Mouse (Mus musculus) megakaryocyte-erythroid progenitor cell, adult 5-6 weeks (primary cell): ENCODE results near the gene Misp. TPM values are rescaled to one million over a fixed set of nuclear protein-coding genes. Genes with fewer than 3 reads are reported as not detected.
A peak's percentile ranks its signal among the peaks of the same experiment; 100 is the strongest.

Experiments
- ATAC-seq: replicated peaks from 2 replicates; pipeline ENCODE4 v1.8.0; 2016; ENCODE audit warnings: mild to moderate bottlenecking, inconsistent platforms; ENCODE audit not compliant: severe bottlenecking, poor library complexity, low FRiP score, low TSS enrichment
- total RNA-seq, 2 experiments: library from RNA; stranded (forward) in 1 of 2; stranded (reverse) in 1 of 2; fragments of 200-1000, 215-1000 nt in 1 of 2; fragments of >200 nt in 1 of 2; fragmentation: Nextera tagmentation in 1 of 2; gene quantifications; 2 replicates each; pipeline ENCODE4 v1.2.3; 2014 to 2017

The Misp gene
- total RNA-seq, 2 experiments from 2014 or later = not detected

DNA sequence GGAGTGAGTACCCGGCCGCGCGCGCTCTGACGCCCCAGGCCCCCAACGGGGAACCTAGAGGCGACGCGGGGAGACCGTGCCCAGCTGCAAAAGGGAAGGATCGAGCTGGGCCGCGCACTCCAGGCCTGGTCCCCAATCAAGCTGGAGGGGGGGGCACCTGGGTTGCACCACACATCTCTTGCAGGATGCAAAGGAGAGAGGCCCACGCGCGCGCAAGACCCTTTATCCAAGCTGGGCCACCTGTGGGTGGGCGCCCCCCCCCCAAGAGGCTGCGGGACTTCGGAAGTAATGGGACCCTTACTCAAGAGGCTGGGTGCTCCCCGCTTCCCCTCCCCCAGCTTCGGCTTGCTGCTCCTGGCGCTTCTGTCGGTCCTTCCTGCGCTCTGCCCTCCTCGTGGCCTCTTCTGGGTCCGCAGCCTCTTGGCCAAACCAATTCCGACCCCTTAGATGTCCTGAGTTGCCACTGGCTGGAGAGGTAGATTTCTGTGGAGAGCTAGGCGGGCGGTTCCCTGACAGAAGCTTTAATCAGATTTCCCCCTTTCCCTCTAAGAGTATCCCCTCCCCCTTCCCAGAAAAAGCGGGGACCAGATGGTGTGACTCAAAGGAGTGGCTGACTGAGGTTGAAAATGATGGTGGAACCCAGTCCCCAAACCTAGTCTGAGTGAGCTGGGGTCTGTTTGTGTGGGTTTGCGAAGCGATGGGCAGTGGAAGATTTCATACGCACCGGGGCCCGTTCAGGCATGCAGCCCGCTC lies 26.9 kb upstream of the Misp start:
- no peak for ATAC-seq

DNA sequence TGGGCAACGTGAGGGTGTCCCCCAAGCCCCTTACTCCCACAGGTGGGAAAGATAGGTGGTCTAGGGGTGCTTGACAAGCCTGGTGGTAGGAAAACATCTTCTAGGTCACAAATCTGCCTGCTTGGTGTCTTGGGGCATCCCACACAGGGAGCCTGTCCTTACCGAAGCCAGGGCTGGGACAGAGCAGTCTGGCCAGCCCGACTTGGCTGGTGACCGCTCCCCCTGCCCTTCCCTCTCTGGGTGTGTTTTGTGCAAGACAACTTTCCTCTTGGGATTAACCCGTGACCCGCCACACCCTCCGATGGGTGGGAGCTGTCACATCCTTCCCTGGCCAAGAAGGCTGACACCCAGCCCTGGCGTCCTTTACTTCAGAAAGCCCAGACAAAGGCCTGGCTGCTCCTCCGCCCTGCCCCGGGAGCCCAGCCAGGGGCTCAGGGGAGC lies 26.3 kb upstream of the Misp start:
- ATAC-seq = no peak

DNA sequence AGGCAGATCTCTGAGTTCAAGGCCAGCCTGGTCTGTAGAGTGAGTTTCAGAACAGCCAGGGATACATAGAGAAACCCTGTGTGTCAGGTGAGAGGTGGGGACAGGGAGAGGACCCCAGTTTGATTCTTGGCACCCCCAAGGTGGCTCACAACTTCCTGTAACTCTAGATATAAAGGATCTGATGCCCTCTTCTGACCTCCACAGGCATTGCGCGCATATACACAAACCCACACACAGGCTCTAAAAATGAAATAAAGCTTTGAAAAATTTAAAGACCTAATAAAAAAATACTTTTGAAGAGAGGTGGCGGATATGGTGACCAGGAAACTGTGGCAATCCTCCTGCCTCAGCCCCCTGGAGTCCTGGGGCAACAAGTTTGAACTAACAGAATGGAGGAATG lies 24.9 kb upstream of the Misp start:
- no peak for ATAC-seq

DNA sequence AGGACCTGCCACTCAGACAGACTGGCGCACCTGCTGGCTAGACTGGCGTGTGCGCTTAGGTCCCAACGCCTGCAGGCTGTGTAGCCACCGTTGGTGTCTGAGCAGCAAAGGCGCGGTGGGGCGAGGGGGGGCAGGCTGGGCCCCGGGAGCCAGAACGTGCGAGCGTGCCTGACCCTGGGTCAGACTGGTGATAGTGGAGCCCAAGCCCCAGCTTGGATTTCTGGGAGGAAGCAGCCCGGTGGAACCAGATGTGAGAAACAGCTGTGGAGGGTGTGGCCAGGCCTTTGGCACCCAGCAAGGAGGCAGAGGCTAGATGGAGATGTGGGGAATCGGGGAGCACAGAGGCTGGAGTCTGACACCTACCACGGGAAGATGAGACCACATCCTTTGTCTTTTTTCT lies 23.5 kb upstream of the Misp start:
- ATAC-seq = peak; percentile 47

DNA sequence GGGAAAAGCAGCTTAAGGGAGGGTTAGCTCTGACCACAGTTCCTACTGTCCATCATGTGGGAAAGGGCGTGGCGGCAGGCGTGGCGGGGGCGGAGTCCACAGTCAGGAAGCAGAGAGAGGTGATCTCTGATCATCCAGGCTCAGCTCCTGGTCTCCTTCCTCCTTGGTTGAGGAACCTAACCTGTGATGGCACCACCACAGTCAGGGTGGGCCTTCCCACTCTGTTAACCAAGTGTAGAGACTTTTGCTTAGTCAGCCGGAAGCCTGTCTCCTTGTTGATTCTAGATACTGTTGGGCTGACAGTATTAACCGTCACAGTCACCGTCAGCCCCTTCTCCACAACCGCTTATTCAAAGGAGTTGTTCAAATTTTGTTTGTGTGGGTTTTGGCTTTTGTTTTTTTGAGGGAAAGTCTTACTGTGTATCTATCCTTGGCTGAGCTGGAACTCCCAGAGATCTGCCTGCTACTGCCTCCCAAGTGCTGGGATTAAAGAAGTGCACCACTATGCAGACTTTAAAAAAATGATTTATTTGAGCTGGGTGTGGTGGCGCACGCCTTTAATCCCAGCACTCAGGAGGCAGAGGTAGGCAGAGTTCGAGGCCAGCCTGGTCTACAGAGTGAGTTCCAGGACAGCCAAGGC lies 22.4 kb upstream of the Misp start:
- peak; percentile 51 for ATAC-seq

DNA sequence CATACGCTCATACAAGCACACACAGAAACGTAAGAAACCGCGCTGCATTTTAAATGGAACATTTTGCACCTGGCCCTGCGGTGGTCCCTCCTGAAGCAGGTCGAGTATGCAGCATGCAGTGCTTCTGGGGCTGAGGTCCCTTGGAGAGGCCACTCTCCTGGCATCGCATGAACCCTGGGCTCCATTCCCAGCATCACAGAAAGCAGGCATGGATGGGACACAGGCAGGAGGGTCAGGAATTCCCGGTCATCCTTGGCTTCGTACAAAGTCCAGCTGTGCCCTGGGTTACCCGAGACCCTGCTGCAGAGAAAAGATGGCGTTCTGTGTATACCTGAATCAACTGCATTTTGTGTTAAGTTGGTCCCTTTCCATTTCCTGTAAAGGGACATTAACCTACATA lies 20.3 kb upstream of the Misp start:
- no peak for ATAC-seq

DNA sequence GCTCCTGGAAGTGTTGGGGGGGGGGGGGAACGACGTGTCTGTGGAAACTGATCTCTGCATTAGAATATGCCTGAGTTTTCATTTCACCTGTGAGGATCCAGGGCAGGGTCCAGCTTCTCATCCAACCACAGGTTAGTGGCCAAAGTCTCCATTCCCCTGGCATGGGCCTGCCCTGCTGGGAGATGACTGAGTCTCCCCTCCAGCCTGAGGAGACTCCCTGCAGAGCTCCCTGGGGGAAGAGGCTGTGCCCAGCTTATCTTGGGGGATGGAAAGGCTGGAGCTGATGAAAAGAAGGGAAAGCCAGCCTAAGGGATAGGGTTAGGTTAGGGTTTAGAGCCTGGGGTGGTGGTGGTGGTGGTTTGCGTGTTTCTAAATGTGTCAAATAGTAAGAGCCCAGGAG lies 19.0 kb upstream of the Misp start:
- ATAC-seq = no peak

DNA sequence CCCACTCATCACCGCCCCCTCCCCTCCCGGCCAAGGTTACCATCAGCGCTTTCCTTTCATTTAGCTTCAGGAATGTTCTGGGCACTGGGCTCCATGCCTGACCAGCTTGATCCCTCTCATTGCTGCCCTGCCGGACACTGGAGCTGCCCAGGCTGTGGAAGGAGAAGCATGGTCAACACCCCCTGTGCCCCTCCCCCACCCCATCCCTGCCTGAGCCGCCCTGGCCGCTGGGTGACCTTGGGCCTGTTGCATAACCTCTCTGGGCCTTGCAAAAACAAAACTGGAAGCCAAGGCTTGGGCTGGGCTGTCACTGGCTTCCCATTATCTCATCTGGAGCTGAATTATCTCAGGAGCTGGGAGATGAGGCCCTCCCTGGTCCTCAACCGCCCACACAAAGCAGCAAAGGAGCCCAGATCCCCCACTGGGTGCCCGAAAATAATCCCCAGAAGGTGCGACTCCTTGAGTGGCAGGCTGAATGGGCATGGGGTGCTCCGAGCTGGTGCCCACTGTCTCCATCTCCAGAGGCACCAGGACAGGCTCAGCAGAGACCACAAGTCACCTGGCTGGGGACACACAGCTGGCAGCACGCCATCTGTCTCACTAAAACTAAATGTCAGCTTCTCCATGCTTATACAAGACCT lies 18.3 kb upstream of the Misp start:
- ATAC-seq = no peak

DNA sequence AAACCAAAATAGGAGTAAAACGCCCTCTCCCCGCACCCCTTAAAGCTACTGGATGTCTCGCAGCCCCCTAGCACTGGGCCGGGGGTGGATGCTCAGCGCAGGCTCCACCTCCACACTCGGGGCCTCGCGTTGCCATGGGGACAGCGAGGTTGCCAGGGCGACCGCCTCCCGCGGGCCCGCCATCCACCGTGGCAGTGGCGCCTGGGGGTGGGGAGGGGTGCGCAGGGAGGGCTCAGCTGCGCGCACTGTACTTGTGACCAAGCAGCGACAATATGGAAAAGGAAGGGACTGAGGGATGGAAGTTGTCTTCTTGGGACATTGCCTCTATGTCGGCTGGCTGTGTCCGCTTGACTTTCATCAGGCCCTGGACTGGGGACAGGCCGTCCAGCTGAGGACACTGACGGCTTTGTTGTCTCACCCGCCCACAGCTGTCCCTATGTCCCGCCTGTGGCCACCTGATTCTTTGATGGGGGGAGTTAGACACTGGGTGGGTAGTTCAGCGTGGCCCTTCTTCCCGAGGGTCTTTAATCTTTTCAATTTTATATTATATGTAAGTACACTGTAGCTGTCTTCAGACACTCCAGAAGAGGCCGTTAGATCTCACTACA lies 17.0 kb upstream of the Misp start:
- ATAC-seq = no peak

DNA sequence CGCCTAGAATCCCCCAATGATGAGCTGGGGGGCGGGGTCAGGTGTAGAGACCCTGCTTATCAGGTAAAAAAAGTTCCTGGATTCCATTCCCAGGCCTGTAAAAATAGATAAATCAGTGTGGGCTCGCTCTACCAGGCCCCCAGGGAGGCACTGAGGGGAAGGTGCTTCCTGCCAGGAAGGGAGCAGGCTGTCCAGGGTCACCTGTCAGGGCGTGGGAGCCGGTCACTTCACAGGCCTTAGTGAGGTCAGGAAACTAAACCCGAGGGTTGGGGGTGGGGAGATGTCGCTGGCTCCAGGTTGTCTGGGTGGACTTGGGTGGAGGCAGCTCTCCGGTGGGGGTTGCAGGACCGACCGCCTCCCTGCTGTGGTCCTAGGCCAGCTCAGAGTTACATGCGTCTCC lies 15.2 kb upstream of the Misp start:
- ATAC-seq = no peak

DNA sequence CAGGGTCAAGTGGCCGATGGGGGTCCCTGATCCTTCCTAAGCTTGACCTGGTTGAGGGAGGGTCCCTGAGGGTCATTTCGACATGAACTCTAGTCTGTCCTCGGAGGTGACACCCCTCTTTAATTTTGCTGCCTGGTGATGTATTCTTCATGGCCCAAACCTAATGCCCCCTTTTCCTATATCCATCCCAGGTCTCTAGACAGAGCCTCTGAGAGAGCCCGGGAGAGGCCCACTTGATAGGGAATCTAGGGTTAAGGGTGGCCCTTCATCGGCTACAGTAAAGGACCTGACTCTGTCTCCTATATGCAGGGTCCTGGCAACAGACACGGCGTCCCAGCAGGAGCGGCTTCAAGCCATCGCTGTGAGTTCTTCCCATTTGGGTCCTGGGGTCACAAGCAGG lies 14.5 kb upstream of the Misp start:
- no peak for ATAC-seq

DNA sequence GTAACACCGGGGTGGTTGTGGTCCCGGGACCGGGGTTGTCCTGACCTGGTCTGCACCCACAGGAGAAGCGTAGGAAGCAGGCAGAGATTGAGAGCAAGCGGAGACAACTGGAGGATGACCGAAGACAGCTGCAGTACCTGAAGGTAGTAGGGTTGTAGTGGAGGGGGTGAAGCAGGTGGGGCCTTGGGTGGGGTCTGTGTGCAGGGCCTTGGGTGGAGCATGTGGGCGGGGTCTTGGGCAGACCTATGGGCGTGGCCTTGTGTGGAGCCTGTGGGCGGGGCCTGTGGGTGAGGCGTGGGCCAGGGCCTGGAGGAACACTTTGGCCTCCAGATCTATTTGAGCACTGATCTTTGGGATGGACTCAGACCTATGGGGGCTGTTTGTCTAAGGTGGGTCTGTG lies 13.8 kb upstream of the Misp start:
- ATAC-seq = peak; percentile 24; the same call in 1 of the 2 replicates

DNA sequence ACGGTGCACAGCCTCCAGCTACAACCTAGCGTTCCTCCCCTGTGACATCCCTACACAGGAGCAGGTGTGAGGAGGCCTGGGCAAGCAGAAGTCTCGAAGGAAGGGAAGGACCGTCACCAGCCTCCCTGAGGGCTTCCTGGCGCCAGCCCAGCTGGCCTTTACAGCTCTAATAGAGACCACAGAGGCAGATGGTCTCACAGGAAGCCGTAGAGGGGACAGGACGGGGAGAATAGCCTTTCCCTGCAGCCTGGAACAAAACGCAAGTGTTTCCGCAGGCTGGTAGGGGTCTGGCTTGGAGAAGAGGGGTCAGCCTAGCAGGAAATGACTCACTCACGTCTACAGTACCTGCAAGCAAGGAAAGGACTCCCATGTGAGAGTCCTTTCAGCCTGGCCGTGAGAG lies 13.0 kb upstream of the Misp start:
- no peak for ATAC-seq

DNA sequence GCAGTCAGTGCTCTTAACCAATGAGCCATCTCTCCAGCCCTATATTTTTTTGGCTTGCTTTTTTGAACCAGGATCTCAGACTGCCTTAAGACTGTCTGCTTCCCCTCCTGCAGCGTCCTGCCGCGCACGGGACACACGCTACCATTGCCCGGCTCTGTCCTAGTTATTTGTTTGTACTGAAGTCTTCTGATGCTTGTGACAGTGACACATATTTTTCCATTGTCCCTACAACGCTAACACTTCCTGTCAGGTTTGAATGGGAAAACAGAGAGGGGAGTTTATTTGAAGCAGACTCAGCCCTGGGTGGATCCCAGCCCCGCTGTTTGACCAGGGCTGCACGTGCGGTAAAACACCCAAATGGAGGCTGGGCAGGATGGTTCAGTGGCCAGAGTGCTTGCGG lies 12.1 kb upstream of the Misp start:
- ATAC-seq = no peak

DNA sequence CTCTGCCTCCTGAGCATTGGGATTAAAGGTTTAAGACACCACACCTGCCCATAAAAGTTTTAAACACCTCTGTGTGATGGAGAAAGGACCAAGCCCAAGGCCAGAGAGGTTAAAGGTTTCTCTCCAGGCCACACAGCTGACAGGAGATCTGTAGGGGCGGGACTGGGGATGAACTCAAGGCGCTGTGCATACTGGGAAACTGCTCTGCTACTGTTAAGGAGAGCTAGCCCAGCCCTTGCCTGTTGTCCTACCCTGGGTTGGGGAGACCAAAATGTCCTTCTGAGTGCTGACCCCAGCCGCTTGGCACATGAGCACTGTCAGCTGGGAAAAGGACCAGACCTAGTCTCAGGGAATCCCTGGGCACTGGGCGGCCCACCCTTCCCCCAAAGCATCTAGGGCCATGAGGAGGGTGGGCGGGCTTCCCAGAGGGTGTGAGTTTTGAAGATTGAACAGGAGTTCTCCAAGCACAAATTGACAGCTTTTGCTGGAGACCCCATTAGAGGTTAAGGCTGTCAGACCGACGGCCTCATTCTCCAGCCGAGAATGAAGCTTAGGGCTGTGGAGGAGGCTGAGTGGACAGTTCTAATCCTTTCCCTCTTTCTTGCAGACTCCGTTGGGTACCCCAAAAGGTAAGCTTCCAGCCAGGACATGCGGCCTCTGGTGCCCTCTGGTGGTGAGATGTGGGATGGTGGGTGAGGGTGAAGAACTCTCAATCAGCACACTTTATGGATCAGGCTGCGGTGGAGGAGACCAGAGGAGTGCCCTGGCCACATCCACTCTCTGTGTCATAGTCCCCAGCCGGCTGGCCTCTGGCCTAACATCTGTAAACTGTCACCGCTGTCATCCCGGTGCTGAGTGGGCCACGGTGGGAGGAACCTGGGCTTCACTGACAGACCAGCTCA lies 8.8 kb upstream of the Misp start:
- ATAC-seq = peak; percentile 67

DNA sequence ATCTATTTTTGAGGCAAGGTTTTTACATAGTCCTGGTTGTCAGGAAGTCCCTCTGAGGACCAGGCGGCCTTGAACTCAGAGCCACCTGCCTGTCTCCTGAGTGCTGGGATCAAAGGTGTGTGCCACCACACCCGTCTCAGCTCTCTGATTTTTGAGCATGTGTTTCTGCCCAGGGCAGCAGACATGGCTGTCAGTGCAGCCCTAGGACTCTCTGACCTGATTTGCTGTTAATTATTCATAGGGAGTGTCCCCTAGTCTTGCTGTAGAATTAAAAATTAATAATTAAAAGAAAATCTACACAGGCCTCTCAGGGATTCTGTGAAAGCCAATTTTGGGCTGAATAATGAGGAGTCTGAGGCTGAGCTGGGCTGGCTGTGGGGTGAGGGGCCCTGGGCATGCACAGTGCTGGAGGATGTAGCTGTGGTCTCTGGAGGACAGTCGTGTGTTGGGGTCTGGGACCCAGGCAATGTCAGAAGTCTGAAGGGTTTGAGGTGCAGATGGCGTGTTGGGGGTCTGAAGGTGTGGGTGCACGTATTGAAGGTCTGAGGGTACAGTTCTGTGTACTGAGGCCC lies 6.4 kb upstream of the Misp start:
- ATAC-seq = no peak

DNA sequence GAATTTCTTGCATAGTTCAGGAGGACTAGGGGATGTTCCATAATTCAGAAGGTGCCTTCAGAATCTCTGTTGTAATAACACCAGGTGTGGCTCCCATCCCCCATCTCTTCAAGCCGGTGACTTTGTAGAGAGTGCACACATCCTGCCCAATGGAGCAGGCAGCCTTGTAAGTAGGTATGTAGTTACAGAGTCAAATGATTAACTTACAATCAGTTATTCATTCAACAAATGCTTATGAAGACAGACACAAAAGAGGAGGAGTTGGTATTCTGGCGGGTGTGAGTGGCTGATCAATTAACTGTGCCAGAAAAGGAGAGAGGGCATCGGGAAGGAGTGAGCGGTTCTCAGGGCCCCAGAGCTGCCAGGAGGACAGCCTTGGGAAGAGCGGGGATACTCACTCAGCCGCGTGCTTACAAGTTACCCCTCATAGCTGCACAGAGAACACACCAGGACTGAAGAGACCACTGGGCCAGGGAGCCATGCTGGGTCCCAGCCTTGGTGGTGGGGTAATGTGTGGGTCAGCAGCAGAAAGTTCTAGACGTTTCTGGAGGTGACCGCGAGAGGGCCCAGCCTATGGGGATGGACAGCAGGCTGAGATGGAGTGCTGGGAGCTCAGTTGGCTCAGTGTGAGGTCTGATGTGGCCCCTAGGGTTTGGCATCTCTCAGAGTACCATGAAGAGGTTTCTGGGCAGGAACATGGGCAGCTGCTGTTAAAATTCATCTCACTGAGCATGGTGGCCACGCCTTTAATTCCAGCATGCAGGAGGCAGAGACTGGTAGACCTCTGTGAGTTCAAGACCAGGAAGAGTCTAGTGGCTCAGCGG lies 4.9 kb upstream of the Misp start:
- ATAC-seq = no peak

DNA sequence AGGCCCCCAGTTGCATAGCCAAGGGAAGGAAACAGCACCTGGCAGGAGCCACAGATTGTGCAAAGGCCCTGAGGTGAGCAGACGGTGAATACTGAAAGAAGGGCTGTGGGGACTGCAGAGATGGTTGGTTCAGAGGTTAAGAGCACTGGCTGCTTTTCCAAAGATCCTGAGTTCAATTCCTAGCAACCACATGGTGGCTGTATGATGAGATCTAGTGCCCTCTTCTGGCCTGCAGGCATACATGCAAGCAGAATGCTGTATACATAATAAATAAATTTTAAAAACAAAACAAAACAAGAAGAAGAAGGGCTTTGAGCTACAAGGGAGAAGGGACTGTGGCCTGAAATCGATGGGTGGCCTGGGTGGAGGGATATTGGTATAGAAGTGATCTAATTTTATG lies 3.7 kb upstream of the Misp start:
- no peak for ATAC-seq
